In genomic region chr16:32668472-32668871, GRCm38 (mm10) we compare ENCODE assay signal across 11 mouse cellular contexts. TPM values are rescaled to one million over a fixed set of nuclear protein-coding genes. Genes with fewer than 3 reads are reported as not detected.
DNase-seq lines count a peak whose midpoint lies in the region; ATAC-seq and TF ChIP-seq lines count a peak whose summit lies in the region.
"Had no signal": no experiment of that assay in that cellular context is flagged by ENCODE, and none has a peak within 500 bp of the region (broad histone marks: within the 10 kb centered on the region; RNA-seq: fewer than 3 reads in every experiment).

No protein-coding gene starts in this region.

- H3K9ac ChIP-seq in intestine, postnatal 0 days (ENCODE audit: low read depth, low read length) = no peak overlapping the region
- H3K9ac ChIP-seq in intestine, embryonic 16.5 days (ENCODE audit: low read depth, low read length) = no peak overlapping the region
- no peak overlapping the region for H3K9ac ChIP-seq in embryonic facial prominence, embryonic 15.5 days
- H3K9ac ChIP-seq: hindbrain, embryonic 15.5 days had no signal

- H3K4me1 ChIP-seq in intestine, postnatal 0 days (replicated peaks; ENCODE audit: control insufficient read depth, insufficient read depth, low read length) = peaks cover 13% of the 10 kb centered on the region; the same call in 1 of the 2 replicates
- peaks cover 39% of the 10 kb centered on the region for H3K4me1 ChIP-seq in intestine, embryonic 16.5 days (ENCODE audit: control insufficient read depth, insufficient read depth, low read length)
- H3K4me1 ChIP-seq in thymus, adult 2 months (replicated peaks; ENCODE audit: control insufficient read depth, insufficient read depth, low read length) = peaks cover 41% of the 10 kb centered on the region
- H3K4me1 ChIP-seq in embryonic facial prominence, embryonic 15.5 days = peaks cover 32% of the 10 kb centered on the region

- H3K4me3 ChIP-seq in intestine, postnatal 0 days (ENCODE audit: low read depth, low read length) = no peak overlapping the region
- no peak overlapping the region for H3K4me3 ChIP-seq in intestine, embryonic 16.5 days (ENCODE audit: low read length)
- no peak overlapping the region for H3K4me3 ChIP-seq in thymus, adult 2 months (ENCODE audit: control insufficient read depth, insufficient read depth, low read length)
- no peak overlapping the region for H3K4me3 ChIP-seq in embryonic facial prominence, embryonic 15.5 days (replicated peaks)
- H3K4me3 ChIP-seq: embryonic facial prominence, embryonic 13.5 days; hindbrain, embryonic 15.5 days had no signal

- no peak overlapping the region for H3K27ac ChIP-seq in intestine, postnatal 0 days (ENCODE audit: low read depth, low read length)
- H3K27ac ChIP-seq in intestine, embryonic 16.5 days (ENCODE audit: low read length) = no peak overlapping the region
- peak overlapping the region; percentile 41; the same call in 1 of the 2 replicates for H3K27ac ChIP-seq in thymus, adult 2 months (ENCODE audit: control insufficient read depth, insufficient read depth, low read length)
- peak overlapping the region; percentile 48; the same call in 1 of the 2 replicates for H3K27ac ChIP-seq in embryonic facial prominence, embryonic 15.5 days (replicated peaks)
- H3K27ac ChIP-seq: embryonic facial prominence, embryonic 13.5 days; hindbrain, embryonic 15.5 days had no signal

- peak; percentile 71 for DNase-seq in thymus, adult 2 months
- no peak for DNase-seq in thymus, adult 18-20 months
- DNase-seq in right cerebral cortex, postnatal 10 days (ENCODE audit: low spot score in 2 of 2) = no peak
- no peak for DNase-seq in adrenal gland, adult 18-20 months (ENCODE audit: low spot score in 2 of 2)
- DNase-seq: gastrocnemius, postnatal 10 days; right cerebral cortex, postnatal 14 days had no signal

- H3K9me3 ChIP-seq in intestine, postnatal 0 days (ENCODE audit: control insufficient read depth) = no peaks in the 10 kb centered on the region
- H3K9me3 ChIP-seq in intestine, embryonic 16.5 days (ENCODE audit: control insufficient read depth, low read length) = no peaks in the 10 kb centered on the region
- H3K9me3 ChIP-seq in embryonic facial prominence, embryonic 15.5 days (replicated peaks) = no peaks in the 10 kb centered on the region
- H3K9me3 ChIP-seq: embryonic facial prominence, embryonic 13.5 days; hindbrain, embryonic 15.5 days had no signal

- peaks cover 20% of the 10 kb centered on the region for H3K36me3 ChIP-seq in intestine, postnatal 0 days (ENCODE audit: control insufficient read depth, insufficient read depth)
- H3K36me3 ChIP-seq in intestine, embryonic 16.5 days (ENCODE audit: control insufficient read depth, insufficient read depth, low read length) = peaks cover 6% of the 10 kb centered on the region
- H3K36me3 ChIP-seq in thymus, adult 2 months (ENCODE audit: control insufficient read depth, insufficient read depth, low read length) = peaks cover 36% of the 10 kb centered on the region
- peaks cover 39% of the 10 kb centered on the region for H3K36me3 ChIP-seq in embryonic facial prominence, embryonic 15.5 days

- 89% methylated on average over 4 of the region's 4 CpGs for WGBS in intestine, postnatal 0 days
- WGBS in intestine, embryonic 16.5 days = 76% methylated on average over 4 of the region's 4 CpGs
- WGBS in thymus, adult 2 months = 83% methylated on average over 4 of the region's 4 CpGs
- WGBS in embryonic facial prominence, embryonic 15.5 days = 67% methylated on average over 4 of the region's 4 CpGs

- no peak for ATAC-seq in intestine, postnatal 0 days
- ATAC-seq in intestine, embryonic 16.5 days = no peak
- no peak for ATAC-seq in embryonic facial prominence, embryonic 15.5 days (ENCODE audit: insufficient number of reproducible peaks, low FRiP score, low TSS enrichment, low read depth)

- H3K4me2 ChIP-seq in intestine, postnatal 0 days (replicated peaks; ENCODE audit: low read depth) = no peak overlapping the region
- H3K4me2 ChIP-seq in intestine, embryonic 16.5 days (ENCODE audit: low read depth, low read length) = no peak overlapping the region
- H3K4me2 ChIP-seq in embryonic facial prominence, embryonic 15.5 days (replicated peaks) = no peak overlapping the region
- H3K4me2 ChIP-seq: embryonic facial prominence, embryonic 13.5 days; hindbrain, embryonic 15.5 days had no signal

- H3K27me3 ChIP-seq in intestine, postnatal 0 days (replicated peaks; ENCODE audit: control insufficient read depth, insufficient read depth, low read length) = no peaks in the 10 kb centered on the region
- H3K27me3 ChIP-seq in intestine, embryonic 16.5 days (replicated peaks; ENCODE audit: control insufficient read depth, insufficient read depth, low read length) = no peaks in the 10 kb centered on the region
- no peaks in the 10 kb centered on the region for H3K27me3 ChIP-seq in thymus, adult 2 months (ENCODE audit: control insufficient read depth, insufficient read depth, low read length)
- no peaks in the 10 kb centered on the region for H3K27me3 ChIP-seq in embryonic facial prominence, embryonic 15.5 days
- H3K27me3 ChIP-seq: embryonic facial prominence, embryonic 13.5 days; hindbrain, embryonic 15.5 days had no signal

- no peak for TF ChIP-seq POLR2A in thymus, adult 2 months (IDR thresholded peaks at IDR 0.05; ENCODE audit: control insufficient read depth, extremely low read depth, insufficient read depth, low read length, poor library complexity)

- TF ChIP-seq CTCF in intestine, postnatal 0 days (IDR thresholded peaks at IDR 0.05; ENCODE audit: low read depth) = peak; percentile 56
- TF ChIP-seq CTCF in thymus, adult 2 months (IDR thresholded peaks at IDR 0.05; ENCODE audit: borderline replicate concordance, control insufficient read depth, extremely low read depth, insufficient read depth, low read length, poor library complexity) = peak; percentile 47; the same call in 1 of the 2 replicates

RNA-seq across cellular contexts. Expression of gene Tnk2, which starts 24.8 kb away (rescaled TPM):
- 8.0 and 9.6 TPM in 2 replicates for polyA plus RNA-seq in intestine, postnatal 0 days (2015; fragmentation: Nextera tagmentation; extraction: Ambion mirVana)
- polyA plus RNA-seq in intestine, embryonic 16.5 days (2015; fragmentation: Nextera tagmentation; extraction: Ambion mirVana) = 7.5 and 7.7 TPM in 2 replicates
- 479 and 508 TPM in 2 replicates for polyA plus RNA-seq in thymus, adult 2 months (2012; rRNA removed)
- 16.3 and 19.3 TPM in 2 replicates for polyA plus RNA-seq in embryonic facial prominence, embryonic 15.5 days (2015; fragmentation: Nextera tagmentation; extraction: Ambion mirVana)
- total RNA-seq in adrenal gland, adult 18-20 months (2021) = 10 to 100 TPM; 29.9 to 33.1 TPM

RNA-seq across cellular contexts. Expression of gene Tfrc, which starts 59.8 kb away (rescaled TPM):
- 23.1 and 23.7 TPM in 2 replicates for polyA plus RNA-seq in intestine, postnatal 0 days (2015; fragmentation: Nextera tagmentation; extraction: Ambion mirVana)
- polyA plus RNA-seq in intestine, embryonic 16.5 days (2015; fragmentation: Nextera tagmentation; extraction: Ambion mirVana) = 56.4 and 64.9 TPM in 2 replicates
- 11.7 and 14.2 TPM in 2 replicates for polyA plus RNA-seq in thymus, adult 2 months (2012; rRNA removed)
- 19.8 and 24.0 TPM in 2 replicates for polyA plus RNA-seq in embryonic facial prominence, embryonic 15.5 days (2015; fragmentation: Nextera tagmentation; extraction: Ambion mirVana)
- total RNA-seq in adrenal gland, adult 18-20 months (2021) = 10 to 100 TPM; 19.8 to 34.3 TPM

Comparison
In these comparisons a context has a peak if more than half of its experiments do, and no peak if none do; other contexts are left out.
1. H3K27ac ChIP-seq: peak in thymus, adult 2 months (single experiment) and embryonic facial prominence, embryonic 15.5 days (single experiment); none in intestine, postnatal 0 days (single experiment) and intestine, embryonic 16.5 days (single experiment).
2. RNA of gene Tnk2, which starts 24.8 kb away (polyA plus RNA-seq): 479 to 508 TPM in thymus, adult 2 months; 16.3 to 19.3 TPM in embryonic facial prominence, embryonic 15.5 days, 8.0 to 9.6 TPM in intestine, postnatal 0 days and 7.5 to 7.7 TPM in intestine, embryonic 16.5 days; every median in the first group is over 10 times any median in the second.